Mouse (Mus musculus): Measurements from ENCODE around the gene Ppp1r9b. TPM values are rescaled to one million over a fixed set of nuclear protein-coding genes. Genes with fewer than 3 reads are reported as not detected.

Ppp1r9b gene
- total RNA-seq, 1 experiment from 2014 or later = 141 TPM

DNA sequence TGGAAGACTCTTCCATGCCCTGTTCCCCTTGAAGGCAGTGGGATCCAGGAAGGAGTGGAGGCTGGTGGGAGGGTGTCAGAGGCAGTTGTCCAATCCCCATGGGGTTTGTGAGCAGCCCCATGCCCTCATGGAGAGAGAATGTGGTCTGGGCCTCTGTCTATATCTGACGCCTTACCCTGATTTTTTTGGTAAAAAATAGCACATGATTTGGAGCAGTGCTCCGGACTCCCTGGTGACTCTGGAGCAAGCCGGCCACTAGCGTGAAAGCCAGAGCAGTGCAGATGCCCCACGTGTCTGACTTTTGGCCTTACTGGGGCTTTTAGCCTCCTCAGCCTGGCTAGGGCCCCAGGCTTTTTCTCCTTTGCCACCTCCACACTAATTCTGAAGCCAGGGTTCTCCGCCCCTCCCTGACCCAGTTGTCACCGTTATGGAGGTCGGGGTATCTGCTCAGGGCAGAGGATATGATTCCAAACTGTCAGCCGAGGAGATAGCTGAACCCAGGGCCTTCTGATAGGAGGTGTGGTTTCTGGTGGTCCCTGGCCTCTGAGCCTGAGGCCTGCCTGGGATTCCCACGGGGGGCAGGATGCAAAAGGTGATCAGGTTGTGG lies 3.5 kb downstream of the Ppp1r9b start:
- ATAC-seq (replicated peaks; ENCODE audit: insufficient number of reproducible peaks, low FRiP score, low TSS enrichment, poor library complexity, severe bottlenecking) = no peak

DNA sequence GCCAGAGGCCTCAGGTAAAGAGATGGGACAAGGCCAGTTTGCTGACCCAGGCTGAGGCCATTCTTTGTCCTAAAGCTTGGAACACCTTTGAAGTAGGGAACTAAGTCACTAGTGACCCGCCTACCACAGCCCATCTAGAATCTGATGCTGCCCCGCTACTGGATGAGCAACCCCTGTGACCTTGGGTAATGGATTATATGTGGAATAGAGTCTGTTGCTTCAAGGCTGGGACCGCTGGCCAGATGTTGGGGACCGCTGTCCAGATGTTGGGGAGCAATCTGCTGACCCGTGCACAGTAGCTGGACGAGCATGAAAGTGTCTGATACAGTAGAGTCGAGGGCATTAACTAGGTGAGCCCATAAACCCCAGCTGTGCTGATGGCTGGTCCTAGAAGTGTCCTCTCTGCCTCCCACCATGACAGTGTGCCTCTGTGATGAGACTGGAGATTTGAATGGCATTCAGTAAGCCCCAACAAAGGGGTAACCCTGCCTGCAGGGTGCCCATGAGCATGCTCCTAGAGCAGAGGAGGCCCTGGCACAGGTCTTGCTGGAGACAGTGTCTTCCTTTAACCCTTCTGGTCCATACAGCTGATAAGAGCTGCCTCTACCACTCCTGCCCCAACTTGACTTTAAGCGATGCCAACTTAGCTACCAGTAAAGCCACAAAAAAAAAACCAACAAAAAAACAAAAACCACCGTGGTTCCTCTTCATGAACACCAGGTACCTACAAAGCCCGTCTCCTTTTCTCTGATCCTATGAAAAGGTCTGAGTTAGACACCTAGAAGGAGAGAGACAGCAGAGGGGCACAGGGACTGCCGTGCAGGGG lies 4.3 kb downstream of the Ppp1r9b start:
- ATAC-seq (replicated peaks; ENCODE audit: insufficient number of reproducible peaks, low FRiP score, low TSS enrichment, poor library complexity, severe bottlenecking) = no peak

DNA sequence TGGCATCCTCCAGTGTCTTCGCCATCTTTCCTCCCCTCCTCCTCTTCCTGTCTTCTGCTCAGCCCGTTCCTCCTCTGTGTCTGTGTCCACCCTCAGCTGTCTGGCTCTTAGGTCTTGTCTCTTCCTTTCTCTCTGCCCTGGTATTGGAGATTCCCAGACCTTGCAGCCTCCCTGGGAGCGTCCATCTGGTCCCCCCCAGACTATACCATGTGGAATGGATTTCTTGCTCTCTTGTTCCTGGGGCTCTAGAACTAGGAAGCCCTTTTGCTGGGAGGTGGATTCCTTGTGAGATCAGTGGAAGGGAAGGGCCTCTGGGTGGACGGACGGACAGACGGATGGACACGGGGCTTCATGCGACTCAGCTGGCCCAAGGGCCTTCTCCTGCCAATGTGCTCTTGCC lies 5.3 kb downstream of the Ppp1r9b start:
- no peak for ATAC-seq (replicated peaks; ENCODE audit: insufficient number of reproducible peaks, low FRiP score, low TSS enrichment, poor library complexity, severe bottlenecking)

DNA sequence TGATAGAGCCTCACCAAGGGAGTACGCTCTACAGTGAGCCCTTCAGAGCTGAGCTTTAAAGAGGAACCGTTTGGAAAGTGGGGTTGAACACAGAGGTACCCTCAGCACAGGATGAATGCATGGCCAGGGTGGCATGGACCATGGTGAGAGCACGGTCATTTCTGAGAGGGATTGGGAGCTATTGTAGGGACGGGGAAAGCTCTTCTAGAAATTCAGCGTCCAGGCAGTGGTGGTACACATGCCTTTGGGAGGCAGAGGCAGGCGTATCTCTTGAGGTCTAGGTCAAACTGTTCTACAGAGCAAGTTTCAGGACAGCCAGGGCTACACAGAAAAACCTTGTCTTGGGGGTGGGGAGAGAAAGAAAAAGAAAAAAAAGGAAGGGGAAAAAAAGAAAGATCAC lies 6.1 kb downstream of the Ppp1r9b start:
- ATAC-seq (replicated peaks; ENCODE audit: insufficient number of reproducible peaks, low FRiP score, low TSS enrichment, poor library complexity, severe bottlenecking) = no peak

DNA sequence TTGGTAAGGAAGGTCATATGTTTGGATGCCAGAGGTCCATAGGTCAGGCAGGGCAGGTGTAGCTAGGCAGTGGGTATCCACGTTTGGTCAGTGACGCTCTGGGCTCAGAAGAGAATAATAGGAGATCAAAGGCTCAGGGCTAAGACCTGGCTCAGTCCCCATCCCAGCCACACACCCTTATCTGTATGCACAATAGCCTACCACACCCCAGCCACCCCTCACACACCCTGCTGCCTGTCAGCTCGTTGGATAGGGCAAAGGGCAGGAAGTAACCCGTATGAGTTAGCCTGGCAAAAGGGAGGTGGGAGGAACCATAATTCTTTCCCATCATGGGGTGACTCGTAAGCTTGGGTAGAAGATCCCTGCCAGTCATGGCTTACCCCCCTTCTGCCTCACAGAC lies 6.8 kb downstream of the Ppp1r9b start:
- ATAC-seq (replicated peaks; ENCODE audit: insufficient number of reproducible peaks, low FRiP score, low TSS enrichment, poor library complexity, severe bottlenecking) = no peak

DNA sequence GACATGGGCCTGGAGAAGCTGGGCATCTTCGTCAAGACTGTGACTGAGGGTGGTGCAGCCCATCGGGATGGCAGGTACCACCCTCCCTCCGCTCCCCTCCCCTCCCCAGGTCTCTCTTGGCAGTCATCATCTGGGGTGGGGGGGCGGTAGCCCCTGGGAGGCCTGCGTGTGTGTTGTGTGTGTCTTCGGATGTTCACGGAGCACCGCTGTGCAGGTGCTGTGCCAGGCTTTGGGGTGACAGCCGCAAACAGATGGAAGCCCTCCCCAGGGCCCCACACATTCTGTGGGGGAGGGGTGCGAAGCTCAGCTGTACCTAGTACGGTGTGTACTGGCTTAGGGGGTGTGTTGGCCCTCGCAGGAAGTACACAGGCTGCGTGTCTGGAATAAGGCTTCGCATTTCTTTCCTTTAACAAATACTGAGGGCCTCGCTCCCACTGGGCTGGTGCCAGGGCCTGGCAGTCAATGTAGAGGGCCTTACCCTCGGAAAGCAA lies 7.3 kb downstream of the Ppp1r9b start:
- ATAC-seq (replicated peaks; ENCODE audit: insufficient number of reproducible peaks, low FRiP score, low TSS enrichment, poor library complexity, severe bottlenecking) = no peak

DNA sequence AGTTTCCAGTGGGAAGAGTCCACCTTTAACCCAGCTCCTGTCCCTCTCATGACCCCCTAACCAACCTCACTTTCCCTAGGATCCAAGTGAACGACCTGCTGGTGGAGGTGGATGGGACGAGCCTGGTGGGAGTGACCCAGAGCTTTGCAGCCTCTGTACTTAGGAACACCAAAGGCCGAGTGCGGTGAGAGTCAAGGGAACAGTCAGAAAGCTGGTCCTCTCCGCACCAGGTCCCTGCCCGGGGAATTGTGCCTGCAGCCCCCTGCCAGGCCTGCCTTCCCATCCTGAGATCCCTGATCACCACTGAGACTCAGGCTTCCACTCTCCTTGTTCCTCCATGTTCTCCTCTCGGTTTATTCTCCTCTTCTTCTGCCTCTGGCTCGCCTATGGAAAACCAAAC lies 9.3 kb downstream of the Ppp1r9b start:
- no peak for ATAC-seq (replicated peaks; ENCODE audit: insufficient number of reproducible peaks, low FRiP score, low TSS enrichment, poor library complexity, severe bottlenecking)

DNA sequence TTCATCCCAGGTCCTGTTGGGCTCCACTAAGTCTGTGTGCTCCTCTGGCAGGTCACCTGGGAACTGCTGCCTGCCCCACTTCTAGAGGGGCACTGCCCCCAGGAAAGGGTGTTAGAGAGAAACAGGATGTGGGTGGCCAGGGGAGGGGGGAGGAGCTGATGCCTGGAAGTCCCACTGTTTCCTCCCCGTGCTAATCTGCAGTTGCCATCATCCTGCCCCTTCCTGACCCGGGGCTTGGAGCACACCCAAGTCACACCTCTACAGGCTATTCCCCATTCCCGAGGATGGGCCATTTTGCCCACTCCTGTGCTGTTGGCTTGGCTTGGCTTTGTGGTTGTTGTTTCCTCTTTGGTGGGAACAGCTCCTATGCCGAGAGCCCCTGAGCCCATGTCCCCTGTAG lies 9.7 kb downstream of the Ppp1r9b start:
- no peak for ATAC-seq (replicated peaks; ENCODE audit: insufficient number of reproducible peaks, low FRiP score, low TSS enrichment, poor library complexity, severe bottlenecking)

DNA sequence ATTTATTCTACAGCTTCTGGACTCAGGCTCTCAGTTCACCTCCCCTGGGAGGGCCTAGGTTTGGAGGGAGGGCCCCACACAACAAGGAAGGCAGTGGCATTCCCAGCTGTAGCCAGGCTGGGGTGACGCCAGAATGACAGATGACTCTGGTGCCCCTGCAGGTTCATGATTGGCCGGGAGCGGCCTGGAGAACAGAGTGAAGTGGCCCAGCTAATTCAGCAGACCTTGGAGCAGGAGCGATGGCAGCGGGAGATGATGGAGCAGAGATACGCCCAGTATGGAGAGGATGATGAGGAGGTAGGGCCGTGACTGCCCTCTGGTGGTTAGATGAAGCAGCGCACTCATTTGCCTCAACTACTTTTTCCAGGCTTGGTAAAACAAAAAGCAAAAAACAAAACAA lies 10.2 kb downstream of the Ppp1r9b start:
- peak; percentile 54; the same call in 1 of the 2 replicates for ATAC-seq (replicated peaks; ENCODE audit: insufficient number of reproducible peaks, low FRiP score, low TSS enrichment, poor library complexity, severe bottlenecking)

DNA sequence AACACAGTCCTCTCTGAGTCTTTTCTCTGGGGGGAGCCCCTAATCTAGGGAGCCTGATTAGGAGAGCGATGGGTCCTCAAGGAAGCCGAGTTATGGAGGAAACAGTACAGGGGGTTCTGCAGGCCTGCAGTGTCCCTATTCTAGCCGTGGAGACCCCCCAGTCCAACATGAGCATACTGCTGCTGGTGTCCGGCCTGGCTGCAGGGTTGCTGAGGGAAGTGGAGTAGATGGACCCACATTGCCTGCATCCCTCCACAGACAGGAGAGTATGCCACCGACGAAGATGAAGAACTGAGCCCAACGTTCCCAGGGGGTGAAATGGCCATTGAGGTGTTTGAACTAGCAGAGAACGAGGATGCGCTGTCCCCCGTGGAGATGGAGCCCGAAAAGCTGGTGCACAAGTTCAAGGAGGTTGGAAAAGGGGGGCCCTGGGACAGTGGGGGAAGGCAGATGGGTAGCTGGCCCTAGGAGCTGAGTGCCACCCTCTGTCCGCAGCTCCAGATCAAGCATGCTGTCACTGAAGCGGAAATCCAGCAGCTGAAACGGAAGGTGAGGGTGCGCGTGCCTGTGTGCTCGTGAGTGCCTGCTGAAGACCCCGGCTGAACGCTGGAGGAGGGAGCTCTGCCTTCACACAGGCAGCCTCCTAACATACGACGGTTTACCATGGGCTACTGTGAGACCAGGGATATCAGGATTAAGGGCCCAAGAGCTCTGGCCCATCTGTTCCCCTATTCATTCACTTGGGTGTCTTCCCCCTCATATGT lies 10.9 kb downstream of the Ppp1r9b start:
- ATAC-seq (replicated peaks; ENCODE audit: insufficient number of reproducible peaks, low FRiP score, low TSS enrichment, poor library complexity, severe bottlenecking) = no peak

DNA sequence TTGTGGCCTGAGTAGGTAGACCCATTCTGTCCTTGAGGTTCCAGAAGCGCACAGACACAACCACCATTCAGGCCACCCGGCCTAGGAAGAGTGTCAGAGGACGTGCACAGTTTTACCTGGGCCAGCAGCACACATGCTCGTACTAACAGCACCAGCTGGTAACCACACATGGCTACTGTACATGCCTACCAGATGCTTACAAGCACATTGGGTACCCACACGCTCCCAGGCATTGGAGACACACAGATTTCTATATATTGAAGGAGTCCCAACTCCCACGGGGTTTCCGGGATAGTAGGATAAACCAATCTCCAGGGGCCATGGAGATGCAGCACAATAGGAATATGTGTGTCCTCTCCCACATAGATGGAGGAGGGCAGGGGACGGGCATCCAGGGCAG lies 11.9 kb downstream of the Ppp1r9b start:
- no peak for ATAC-seq (replicated peaks; ENCODE audit: insufficient number of reproducible peaks, low FRiP score, low TSS enrichment, poor library complexity, severe bottlenecking)

DNA sequence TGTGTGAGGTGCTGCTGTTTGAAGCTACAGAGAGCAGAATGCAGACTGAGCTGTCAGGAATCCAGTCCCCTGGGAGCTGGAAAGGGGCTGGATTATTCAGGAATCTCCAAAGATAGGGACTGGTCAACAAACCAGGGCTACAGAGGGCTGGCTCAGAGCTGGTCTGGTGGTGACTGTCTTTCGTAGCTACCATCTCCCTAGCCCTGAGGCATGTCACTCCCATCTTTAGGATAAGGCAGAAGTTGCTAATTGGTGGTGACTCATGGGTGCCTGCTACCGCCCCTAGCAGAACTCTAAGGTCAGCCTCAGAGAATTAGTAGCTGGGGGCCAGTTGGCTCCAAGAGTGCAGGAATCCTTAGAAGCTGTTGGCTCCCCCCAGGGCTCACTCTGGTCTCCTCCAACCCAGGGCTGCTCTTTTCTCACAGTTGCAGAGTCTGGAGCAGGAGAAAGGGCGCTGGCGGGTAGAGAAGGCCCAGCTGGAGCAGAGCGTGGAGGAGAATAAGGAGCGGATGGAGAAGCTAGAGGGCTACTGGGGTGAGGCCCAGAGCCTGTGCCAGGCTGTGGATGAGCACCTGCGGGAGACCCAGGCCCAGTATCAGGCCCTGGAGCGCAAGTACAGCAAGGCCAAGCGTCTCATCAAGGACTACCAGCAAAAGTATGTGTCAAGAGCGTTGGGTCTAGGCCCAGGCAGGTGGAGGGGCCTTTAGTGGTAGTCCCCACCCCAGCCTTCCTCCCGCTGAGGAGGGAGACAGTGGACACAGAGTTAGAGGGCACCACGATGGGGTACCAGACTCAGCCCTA lies 13.5 kb downstream of the Ppp1r9b start:
- no peak for ATAC-seq (replicated peaks; ENCODE audit: insufficient number of reproducible peaks, low FRiP score, low TSS enrichment, poor library complexity, severe bottlenecking)

DNA sequence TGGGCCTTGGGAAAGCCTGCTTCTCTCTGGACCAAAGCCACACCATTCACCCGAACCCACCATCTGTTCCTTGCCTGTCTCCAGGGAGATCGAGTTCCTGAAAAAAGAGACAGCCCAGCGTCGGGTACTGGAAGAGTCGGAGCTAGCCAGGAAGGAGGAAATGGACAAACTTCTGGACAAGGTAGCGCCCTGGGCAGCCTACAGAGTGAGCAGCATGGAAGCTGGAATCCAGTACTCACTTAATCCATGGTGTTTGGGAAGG lies 14.0 kb downstream of the Ppp1r9b start:
- ATAC-seq (replicated peaks; ENCODE audit: insufficient number of reproducible peaks, low FRiP score, low TSS enrichment, poor library complexity, severe bottlenecking) = no peak

DNA sequence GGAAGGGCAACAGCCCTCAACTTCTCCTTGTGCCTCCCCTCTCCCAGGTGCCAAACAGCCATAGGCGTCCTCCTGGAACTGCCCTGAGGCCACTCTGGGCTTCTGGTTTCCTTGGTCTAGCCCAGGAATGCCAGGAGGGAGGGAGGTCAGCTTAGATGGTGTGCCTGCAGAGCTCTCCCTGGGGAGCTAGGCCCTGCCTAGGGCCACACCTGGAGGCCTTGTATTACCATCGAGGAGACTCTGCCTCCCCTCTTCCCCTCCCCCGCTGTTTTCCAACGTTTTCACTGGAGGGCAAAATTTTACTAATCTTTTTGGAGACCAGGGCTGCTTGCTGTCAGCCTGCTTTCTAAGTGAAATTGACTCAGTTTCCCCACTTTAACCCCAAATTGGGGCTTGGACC lies 15.2 kb downstream of the Ppp1r9b start:
- ATAC-seq (replicated peaks; ENCODE audit: insufficient number of reproducible peaks, low FRiP score, low TSS enrichment, poor library complexity, severe bottlenecking) = no peak

DNA sequence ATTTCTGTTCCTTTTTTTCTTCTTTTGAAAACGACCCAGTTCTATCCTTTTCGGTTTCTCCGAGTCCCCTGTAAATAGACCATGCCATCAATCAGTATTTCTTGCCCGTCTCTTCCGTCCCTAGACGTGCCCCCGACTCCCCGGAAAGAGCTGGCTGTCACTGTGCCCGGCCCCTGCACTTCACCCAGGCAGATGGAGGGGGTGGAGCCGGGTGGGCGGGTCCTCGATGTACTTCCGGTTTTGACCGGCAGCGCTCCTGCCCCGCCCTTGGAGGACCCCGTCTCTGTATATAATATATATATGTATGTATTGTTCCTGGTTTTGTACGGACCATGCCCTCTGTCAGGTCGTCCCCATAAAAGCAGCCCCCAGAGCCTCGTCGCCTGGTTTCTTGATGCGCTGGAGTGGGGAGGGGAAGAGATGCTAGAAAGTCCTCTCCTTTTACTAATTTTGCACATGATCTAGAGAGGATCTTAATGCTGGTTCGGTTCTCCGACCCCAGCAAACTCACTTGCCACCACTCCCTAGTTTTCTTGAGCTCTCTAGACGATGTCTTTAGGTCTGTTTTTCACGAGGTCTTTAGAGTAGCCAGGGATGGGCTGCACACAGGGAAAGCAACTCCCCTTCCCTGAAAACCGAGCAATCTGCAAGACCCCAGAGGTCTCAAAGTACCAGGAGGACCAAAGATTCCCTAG lies 15.8 kb downstream of the Ppp1r9b start:
- ATAC-seq (replicated peaks; ENCODE audit: insufficient number of reproducible peaks, low FRiP score, low TSS enrichment, poor library complexity, severe bottlenecking) = 0 out of 2 replicates have a peak, but pooled peaks have one; percentile 28

DNA sequence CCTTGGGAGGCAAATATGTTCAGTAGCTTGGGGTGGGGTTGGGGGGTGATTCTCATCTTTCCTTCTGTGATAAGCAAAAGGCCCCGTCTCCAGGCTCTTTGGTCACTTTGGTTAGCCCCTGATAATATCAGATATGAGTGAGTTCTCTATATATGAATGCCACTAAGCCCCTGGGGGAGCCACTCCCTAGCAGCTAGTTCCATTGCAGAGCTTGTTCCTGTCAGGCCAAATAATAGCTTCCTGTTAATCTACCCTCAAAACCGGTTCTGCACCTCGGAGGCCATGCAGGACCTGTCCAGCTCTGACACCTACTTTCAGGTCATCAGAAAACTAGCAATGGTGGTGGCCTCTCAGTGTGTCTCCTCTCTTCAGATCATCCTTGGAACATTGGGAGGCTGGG lies 16.6 kb downstream of the Ppp1r9b start:
- no peak for ATAC-seq (replicated peaks; ENCODE audit: insufficient number of reproducible peaks, low FRiP score, low TSS enrichment, poor library complexity, severe bottlenecking)

DNA sequence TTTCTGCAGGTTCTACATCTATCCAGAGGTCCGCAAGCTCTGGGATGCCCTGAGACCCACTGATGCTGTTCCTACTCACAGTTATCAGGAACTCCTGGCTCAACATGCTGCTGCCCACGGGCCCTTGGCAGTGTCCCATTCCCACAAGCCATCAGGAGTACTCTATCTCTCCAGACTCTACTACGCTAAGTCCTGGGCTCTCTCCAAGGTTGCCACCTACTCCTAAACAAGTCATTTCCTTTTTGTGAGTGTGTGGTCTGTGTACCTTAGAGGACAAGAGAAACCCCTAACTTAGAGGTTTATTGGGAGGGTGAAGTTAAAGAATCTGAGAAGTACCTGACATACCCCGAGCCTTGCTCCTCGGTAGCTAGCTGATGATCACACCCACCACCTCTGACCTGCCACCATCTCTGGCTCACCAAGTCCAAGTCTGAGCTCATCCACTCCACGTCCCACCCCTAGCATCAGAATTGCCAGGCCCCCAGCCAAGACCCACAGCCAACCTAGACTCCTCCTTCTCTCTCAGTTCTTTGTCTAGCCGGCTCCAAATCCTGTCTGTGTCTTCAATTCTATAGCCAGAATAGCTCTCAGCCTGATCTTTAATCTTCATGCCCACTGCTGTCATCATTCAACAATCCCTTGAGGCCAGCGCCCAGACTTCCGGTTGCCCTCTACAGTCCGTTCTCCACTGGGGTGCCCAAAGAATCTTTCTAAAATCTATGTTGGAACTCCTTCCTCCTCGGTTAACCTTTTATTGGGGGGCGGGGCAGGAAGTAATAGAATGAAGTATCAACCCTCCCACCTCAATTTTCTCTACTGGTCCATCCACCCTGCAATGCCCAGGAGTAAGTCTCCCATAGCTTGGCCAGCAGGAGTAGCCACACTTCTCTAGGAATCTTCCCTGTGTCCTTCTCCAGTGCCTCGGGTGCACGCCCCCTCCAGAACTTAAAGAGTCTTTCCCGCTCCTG lies 18.1 kb downstream of the Ppp1r9b start:
- no peak for ATAC-seq (replicated peaks; ENCODE audit: insufficient number of reproducible peaks, low FRiP score, low TSS enrichment, poor library complexity, severe bottlenecking)

All from monocyte, adult 5-6 weeks (primary cell).